Mouse (Mus musculus): ENCODE results near the gene Sv2b. TPM values are rescaled to one million over a fixed set of nuclear protein-coding genes. Genes with fewer than 3 reads are reported as not detected.
"Not testable (repeated sequence)": the region's sequence is repeated elsewhere in the genome, so short reads cannot be mapped to it uniquely, and the experiment has no call there.

Sv2b gene
- polyA plus RNA-seq, 1 experiment from 2014 or later, result 2.1 TPM

- no peak for DNase-seq (ENCODE audit: low spot score)
These were observed 88.8 kb downstream of the Sv2b start for GRCm38 (mm10) chr7:75220296-75220695.

DNA sequence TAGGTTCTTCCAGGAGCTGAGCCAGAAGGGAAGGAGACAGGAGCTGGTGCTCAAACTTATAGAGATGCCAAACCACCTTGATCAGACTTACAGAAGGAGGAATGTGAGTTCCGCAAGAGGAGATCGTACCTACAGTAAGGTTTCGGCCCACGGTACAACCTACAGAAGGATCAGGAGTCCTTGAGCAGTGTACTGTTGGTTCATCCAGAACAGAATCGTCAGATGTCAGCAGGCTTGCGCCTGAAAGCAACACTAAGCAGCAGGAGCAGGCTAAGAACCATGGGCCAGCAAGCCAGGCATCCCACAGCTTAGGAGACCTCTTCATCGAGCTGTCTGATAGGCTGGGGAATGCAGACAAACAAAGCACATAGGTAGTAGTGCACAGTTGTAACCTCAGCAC is 92.9 kb downstream of the Sv2b start:
- no peak for DNase-seq (ENCODE audit: low spot score)

GRCm38 (mm10) chr7:75209221-75209641 is 99.8 kb downstream of the Sv2b start:
- no peak for DNase-seq (ENCODE audit: low spot score)

DNA sequence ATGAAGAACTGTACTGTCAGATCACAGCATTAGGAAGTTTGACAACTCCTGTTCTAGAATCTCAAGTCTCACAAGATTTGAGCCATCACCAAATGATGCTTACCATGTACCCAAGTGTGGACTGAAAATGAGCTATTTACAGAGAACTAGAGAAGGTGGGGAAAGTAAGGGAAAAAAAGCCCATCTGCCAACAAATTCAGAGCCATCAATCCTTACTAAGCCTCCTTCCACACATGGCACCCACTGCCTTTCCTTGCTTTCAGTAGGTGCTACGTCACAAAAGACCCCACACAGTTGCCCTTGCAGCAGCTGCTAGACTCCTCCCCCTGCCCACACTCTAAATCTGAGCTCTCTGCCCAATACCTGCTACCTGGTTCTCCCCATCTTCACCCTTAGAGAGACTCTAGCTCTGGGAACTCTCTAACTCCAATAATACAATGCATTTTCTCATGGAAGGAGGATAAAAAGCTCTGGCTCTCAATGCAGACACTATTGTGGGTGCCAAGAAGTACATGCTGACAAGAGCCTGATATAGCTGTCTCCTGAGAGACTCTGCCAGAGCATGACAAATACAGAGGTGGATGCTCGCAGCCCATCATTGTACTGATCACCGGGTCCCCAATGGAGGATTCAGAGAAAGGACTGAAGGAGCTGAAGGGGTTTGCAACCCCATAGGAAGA is 101.0 kb downstream of the Sv2b start:
- DNase-seq (ENCODE audit: low spot score), result no peak

GRCm38 (mm10) chr7:75206671-75207070 is 102.4 kb downstream of the Sv2b start:
- DNase-seq (ENCODE audit: low spot score), result no peak

- DNase-seq (ENCODE audit: low spot score), result no peak
These were observed 103.7 kb downstream of the Sv2b start for GRCm38 (mm10) chr7:75205386-75205785.

DNA sequence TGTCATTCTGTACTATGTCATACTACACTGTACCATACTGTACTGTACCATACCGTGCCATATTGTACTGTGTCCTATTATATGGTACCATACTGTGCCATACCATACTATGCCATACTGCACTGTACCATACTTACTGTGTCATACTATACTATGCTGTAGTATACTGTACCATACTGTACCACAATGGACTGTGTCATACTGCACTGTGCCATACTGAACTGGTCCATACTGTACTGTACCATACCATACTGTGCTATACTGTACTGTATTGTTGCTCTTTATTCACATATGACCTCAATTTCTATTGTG is 114.2 kb downstream of the Sv2b start:
- DNase-seq (ENCODE audit: low spot score), result not testable (repeated sequence)

- DNase-seq (ENCODE audit: low spot score), result no peak
These were observed 114.7 kb downstream of the Sv2b start for GRCm38 (mm10) chr7:75194158-75194918.

- DNase-seq (ENCODE audit: low spot score), result no peak
These were observed 118.9 kb downstream of the Sv2b start for GRCm38 (mm10) chr7:75190192-75190591.

GRCm38 (mm10) chr7:75175042-75175441 is 134.0 kb downstream of the Sv2b start:
- DNase-seq (ENCODE audit: low spot score), result no peak

- DNase-seq (ENCODE audit: low spot score), result no peak
These were observed 141.6 kb downstream of the Sv2b start for GRCm38 (mm10) chr7:75167481-75167880.

DNA sequence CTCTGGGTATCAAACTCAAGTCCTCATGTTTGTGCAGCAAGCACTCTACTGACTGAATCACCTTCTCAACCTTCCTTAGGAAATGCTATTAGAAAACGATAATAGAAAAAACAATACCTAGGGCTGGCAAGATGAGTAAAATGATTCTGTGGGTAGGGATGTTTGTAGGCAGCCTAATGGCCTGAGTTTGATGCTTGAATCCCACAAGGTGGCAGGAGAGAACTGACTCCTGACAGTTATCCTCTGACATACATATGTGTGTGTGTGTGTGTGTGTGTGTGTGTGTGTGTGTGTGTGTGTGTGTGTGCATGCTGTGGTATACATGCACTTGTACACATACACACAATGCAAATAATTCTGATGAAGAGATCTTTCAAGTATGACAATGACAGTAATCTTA is 161.9 kb downstream of the Sv2b start:
- no peak for DNase-seq (ENCODE audit: low spot score)

- DNase-seq (ENCODE audit: low spot score), result no peak
These were observed 166.3 kb downstream of the Sv2b start for GRCm38 (mm10) chr7:75142800-75143199.

- DNase-seq (ENCODE audit: low spot score), result peak; percentile 39
These were observed 167.0 kb downstream of the Sv2b start for GRCm38 (mm10) chr7:75141919-75142700.

DNA sequence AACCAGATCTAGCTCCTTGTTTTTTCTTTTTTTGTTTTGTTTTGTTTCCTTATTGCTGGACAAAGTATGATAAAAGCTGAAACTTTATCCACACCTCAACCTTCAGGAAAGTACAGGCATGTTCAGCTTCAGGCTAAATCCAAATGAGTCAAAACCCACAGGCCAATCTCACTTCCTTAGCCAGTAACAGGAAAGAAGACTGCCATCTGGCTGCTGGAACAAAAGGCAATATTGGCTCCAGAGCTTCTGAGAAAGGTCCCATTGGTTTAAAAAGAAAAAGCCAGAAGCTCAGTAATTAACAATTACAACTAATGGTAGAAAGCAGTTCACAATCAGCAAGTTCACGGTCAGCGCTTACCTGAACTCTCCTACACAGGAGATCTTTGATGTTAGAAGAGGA is 169.8 kb downstream of the Sv2b start:
- DNase-seq (ENCODE audit: low spot score), result no peak

- DNase-seq (ENCODE audit: low spot score), result peak; percentile 60
These were observed 174.1 kb downstream of the Sv2b start for GRCm38 (mm10) chr7:75134710-75135617.

DNA sequence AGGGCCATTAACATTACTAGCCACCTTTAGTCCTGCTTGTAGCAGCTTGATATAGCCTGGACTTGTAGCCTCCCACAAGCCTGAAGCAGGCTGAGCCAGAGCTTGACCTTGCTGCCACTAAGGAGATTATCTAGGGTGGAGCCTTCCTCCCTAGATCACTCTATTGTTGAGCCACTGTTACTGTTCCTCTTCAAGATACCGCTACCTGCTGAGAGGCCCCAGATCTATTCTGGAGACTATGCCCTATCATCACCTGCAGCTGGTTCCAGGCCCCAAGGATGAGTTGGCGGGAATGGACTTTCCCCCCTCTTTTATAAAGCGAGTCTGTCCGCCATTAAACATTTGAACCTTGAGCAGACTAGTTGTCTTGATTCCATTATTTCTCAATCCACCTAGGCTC is 181.0 kb downstream of the Sv2b start:
- no peak for DNase-seq (ENCODE audit: low spot score)

GRCm38 (mm10) chr7:75124067-75124466 is 185.0 kb downstream of the Sv2b start:
- DNase-seq (ENCODE audit: low spot score), result no peak

DNA sequence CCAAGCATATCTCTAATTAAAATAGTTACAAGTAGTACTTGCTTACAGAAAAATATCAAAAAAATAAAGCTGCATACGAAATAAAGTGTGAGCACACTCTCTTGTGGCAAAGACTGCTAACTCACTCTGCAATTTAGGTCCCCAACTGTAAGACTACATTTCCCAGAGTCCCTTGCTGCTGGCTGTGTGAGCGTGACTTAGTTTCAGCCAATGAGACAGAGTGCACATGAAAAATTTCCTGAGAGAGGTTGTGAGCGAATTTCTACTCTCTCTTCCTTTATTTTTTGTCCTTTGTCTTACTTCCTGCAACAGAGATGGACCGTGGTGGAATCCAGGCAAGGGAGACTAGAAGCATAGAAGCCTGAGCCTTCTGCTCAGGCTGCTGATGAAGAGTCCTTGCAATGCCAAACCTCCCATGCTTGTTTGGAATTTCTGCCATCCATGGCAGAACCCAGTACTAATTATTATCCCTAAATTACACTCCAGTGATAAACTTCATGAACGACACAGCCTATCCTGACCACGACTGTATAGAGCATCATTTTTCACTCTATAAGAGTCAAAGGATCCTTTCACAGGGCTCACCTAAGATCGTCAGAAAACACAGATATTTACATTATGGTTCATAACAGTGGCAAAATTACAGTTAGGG is 190.9 kb downstream of the Sv2b start:
- DNase-seq (ENCODE audit: low spot score), result peak; percentile 61

DNA sequence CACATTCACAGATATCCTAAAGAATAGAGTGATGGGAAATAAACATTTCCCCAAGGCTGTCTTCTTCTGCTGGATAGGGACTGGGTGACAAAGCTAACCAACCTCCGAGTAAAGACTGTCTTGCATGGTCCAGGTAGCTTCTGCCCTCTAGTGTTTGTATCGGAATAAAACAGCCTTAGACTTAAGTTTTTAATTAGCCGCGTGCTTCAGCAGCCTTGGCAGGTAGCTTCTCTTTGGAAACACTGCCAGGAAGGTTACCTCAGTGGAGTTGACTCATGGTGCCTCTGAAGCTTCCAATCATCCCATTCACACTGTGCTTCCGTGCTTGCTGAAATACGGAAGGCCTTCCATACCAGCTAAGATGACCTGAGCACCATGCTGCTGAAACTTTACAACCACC is 198.4 kb downstream of the Sv2b start:
- DNase-seq (ENCODE audit: low spot score), result peak; percentile 53

- DNase-seq (ENCODE audit: low spot score), result peak; percentile 8
These were observed 201.6 kb downstream of the Sv2b start for GRCm38 (mm10) chr7:75107441-75107840.
